Mouse (Mus musculus): ENCODE measurements around the gene Tspan18. TPM values are rescaled to one million over a fixed set of nuclear protein-coding genes. Genes with fewer than 3 reads are reported as not detected.

Tspan18 gene
- polyA plus RNA-seq, 1 experiment = 10.7 TPM

GRCm38 (mm10) chr2:93219576-93219975 lies 114.7 kb downstream of the Tspan18 start:
- Histone ChIP-seq H3K27me3 (ENCODE audit: control insufficient read depth, insufficient read depth, low read length) (no peaks in the 10 kb centered on the region), H3K27ac (ENCODE audit: control insufficient read depth, insufficient read depth, low read length) (no peak overlapping the region)

GRCm38 (mm10) chr2:93218353-93218990 lies 115.8 kb downstream of the Tspan18 start:
- WGBS = 84% methylated on average over 7 of the region's 7 CpGs
- Histone ChIP-seq H3K4me3 (ENCODE audit: control insufficient read depth, insufficient read depth, low read length) (no peak overlapping the region), H3K36me3 (ENCODE audit: control insufficient read depth, insufficient read depth, low read length) (no peaks in the 10 kb centered on the region), H3K27me3 (ENCODE audit: control insufficient read depth, insufficient read depth, low read length) (no peaks in the 10 kb centered on the region), H3K27ac (ENCODE audit: control insufficient read depth, insufficient read depth, low read length) (no peak overlapping the region), H3K4me1 (replicated peaks; ENCODE audit: control insufficient read depth, insufficient read depth, low read length) (peaks cover 3% of the 10 kb centered on the region)
- no peak for DNase-seq
- TF ChIP-seq CTCF (IDR thresholded peaks at IDR 0.05; ENCODE audit: borderline replicate concordance, control insufficient read depth, extremely low read depth, insufficient read depth, low read length, poor library complexity) (no peak), POLR2A (IDR thresholded peaks at IDR 0.05; ENCODE audit: control insufficient read depth, extremely low read depth, insufficient read depth, low read length, poor library complexity) (no peak)

More at GRCm38 (mm10) chr2:93219576-93219975, 114.7 kb downstream of the Tspan18 start:
- TF ChIP-seq POLR2A (IDR thresholded peaks at IDR 0.05; ENCODE audit: control insufficient read depth, extremely low read depth, insufficient read depth, low read length, poor library complexity) = no peak
- TF ChIP-seq CTCF (IDR thresholded peaks at IDR 0.05; ENCODE audit: borderline replicate concordance, control insufficient read depth, extremely low read depth, insufficient read depth, low read length, poor library complexity) = no peak
- DNase-seq = no peak
- no peaks in the 10 kb centered on the region; the same call in 1 of the 2 replicates for H3K4me1 ChIP-seq (replicated peaks; ENCODE audit: control insufficient read depth, insufficient read depth, low read length)
- 97% methylated on average over 3 of the region's 3 CpGs for WGBS
- no peaks in the 10 kb centered on the region for H3K36me3 ChIP-seq (ENCODE audit: control insufficient read depth, insufficient read depth, low read length)
- H3K4me3 ChIP-seq (ENCODE audit: control insufficient read depth, insufficient read depth, low read length) = no peak overlapping the region

DNA sequence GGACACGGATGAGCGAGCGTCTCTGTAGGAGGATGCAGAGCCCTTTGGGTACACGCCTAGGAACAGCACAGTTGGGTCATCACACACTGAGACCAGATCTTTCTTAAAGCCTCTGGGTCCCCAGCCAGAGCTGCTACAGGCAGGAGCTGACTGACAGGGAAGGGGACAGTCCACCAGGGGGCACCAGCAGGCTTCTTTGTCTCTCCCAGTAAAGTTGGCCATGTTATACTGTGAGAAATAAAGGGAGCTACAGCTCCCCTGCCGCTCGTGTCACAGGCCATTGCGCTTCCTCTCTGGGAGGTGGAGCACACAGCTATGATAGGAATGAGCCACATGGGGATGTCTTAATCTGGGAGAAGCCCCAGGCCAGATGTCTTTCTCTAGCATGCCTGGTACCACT lies 117.3 kb downstream of the Tspan18 start:
- DNase-seq = peak; percentile 85
- Histone ChIP-seq H3K27ac (ENCODE audit: control insufficient read depth, insufficient read depth, low read length) (no peak overlapping the region), H3K36me3 (ENCODE audit: control insufficient read depth, insufficient read depth, low read length) (no peaks in the 10 kb centered on the region), H3K4me3 (ENCODE audit: control insufficient read depth, insufficient read depth, low read length) (no peak overlapping the region), H3K4me1 (replicated peaks; ENCODE audit: control insufficient read depth, insufficient read depth, low read length) (peaks cover 3% of the 10 kb centered on the region), H3K27me3 (ENCODE audit: control insufficient read depth, insufficient read depth, low read length) (no peaks in the 10 kb centered on the region)
- WGBS = 46% methylated on average over 7 of the region's 7 CpGs
- TF ChIP-seq CTCF (IDR thresholded peaks at IDR 0.05; ENCODE audit: borderline replicate concordance, control insufficient read depth, extremely low read depth, insufficient read depth, low read length, poor library complexity) (peak; percentile 75), POLR2A (IDR thresholded peaks at IDR 0.05; ENCODE audit: control insufficient read depth, extremely low read depth, insufficient read depth, low read length, poor library complexity) (no peak)

DNA sequence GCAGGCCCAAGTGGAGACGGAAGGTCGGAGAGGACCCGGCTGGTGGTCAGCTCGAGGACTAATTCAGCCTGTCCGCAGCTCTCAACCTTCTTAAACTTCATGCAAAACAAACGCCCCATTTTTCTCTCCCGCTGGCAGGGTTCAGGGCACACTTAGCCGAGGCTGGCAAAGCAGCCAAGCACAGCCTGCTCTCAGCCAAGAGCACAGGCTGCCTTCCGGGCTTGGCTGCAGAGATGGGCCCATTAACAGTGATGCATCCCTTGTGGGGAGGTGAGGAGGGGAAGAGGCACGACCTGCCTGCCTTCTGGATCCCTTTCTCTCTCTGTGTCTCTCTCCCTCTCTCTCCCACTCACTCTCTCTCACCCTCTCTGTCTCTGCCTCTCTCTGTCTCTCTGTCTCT lies 118.5 kb downstream of the Tspan18 start:
- Histone ChIP-seq H3K27me3 (ENCODE audit: control insufficient read depth, insufficient read depth, low read length) (no peaks in the 10 kb centered on the region), H3K36me3 (ENCODE audit: control insufficient read depth, insufficient read depth, low read length) (no peaks in the 10 kb centered on the region), H3K4me3 (ENCODE audit: control insufficient read depth, insufficient read depth, low read length) (no peak overlapping the region), H3K4me1 (replicated peaks; ENCODE audit: control insufficient read depth, insufficient read depth, low read length) (peaks cover 13% of the 10 kb centered on the region), H3K27ac (ENCODE audit: control insufficient read depth, insufficient read depth, low read length) (no peak overlapping the region)
- WGBS = 90% methylated on average over 10 of the region's 10 CpGs
- no peak for DNase-seq
- TF ChIP-seq POLR2A (IDR thresholded peaks at IDR 0.05; ENCODE audit: control insufficient read depth, extremely low read depth, insufficient read depth, low read length, poor library complexity) (no peak), CTCF (IDR thresholded peaks at IDR 0.05; ENCODE audit: borderline replicate concordance, control insufficient read depth, extremely low read depth, insufficient read depth, low read length, poor library complexity) (no peak)

- DNase-seq = peak; percentile 18
- 86% methylated on average over 1 of the region's 1 CpGs for WGBS
- TF ChIP-seq POLR2A (IDR thresholded peaks at IDR 0.05; ENCODE audit: control insufficient read depth, extremely low read depth, insufficient read depth, low read length, poor library complexity) (no peak), CTCF (IDR thresholded peaks at IDR 0.05; ENCODE audit: borderline replicate concordance, control insufficient read depth, extremely low read depth, insufficient read depth, low read length, poor library complexity) (no peak)
- Histone ChIP-seq H3K27me3 (ENCODE audit: control insufficient read depth, insufficient read depth, low read length) (no peaks in the 10 kb centered on the region), H3K36me3 (ENCODE audit: control insufficient read depth, insufficient read depth, low read length) (no peaks in the 10 kb centered on the region), H3K4me1 (replicated peaks; ENCODE audit: control insufficient read depth, insufficient read depth, low read length) (peaks cover 13% of the 10 kb centered on the region), H3K4me3 (ENCODE audit: control insufficient read depth, insufficient read depth, low read length) (no peak overlapping the region), H3K27ac (ENCODE audit: control insufficient read depth, insufficient read depth, low read length) (no peak overlapping the region)
Measured at GRCm38 (mm10) chr2:93214192-93214591, 120.1 kb downstream of the Tspan18 start.

DNA sequence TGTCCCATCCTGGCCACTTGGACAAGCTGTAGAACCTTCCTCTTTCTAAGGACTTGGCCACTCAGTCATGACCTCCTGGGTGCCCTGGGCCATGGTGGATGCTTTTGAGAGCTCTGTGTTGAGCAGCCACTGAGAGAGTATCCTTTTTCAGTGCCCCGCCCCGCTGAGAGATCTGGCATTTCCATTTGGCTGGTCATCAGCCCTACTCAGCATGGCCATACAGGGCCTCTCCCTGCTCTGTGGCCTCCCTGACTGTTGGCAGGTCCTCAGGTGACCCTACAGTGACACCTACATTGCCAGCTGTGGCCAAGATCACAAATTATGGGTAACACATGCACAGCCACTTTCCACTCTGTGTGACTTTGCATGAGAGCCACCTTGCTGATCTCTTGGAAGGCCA lies 121.4 kb downstream of the Tspan18 start:
- no peak overlapping the region for H3K4me3 ChIP-seq (ENCODE audit: control insufficient read depth, insufficient read depth, low read length)
- no peaks in the 10 kb centered on the region for H3K36me3 ChIP-seq (ENCODE audit: control insufficient read depth, insufficient read depth, low read length)
- peaks cover 13% of the 10 kb centered on the region for H3K4me1 ChIP-seq (replicated peaks; ENCODE audit: control insufficient read depth, insufficient read depth, low read length)
- no peak overlapping the region for H3K27ac ChIP-seq (ENCODE audit: control insufficient read depth, insufficient read depth, low read length)
- H3K27me3 ChIP-seq (ENCODE audit: control insufficient read depth, insufficient read depth, low read length) = no peaks in the 10 kb centered on the region
- 94% methylated on average over 2 of the region's 2 CpGs for WGBS
- TF ChIP-seq CTCF (IDR thresholded peaks at IDR 0.05; ENCODE audit: borderline replicate concordance, control insufficient read depth, extremely low read depth, insufficient read depth, low read length, poor library complexity) (no peak), POLR2A (IDR thresholded peaks at IDR 0.05; ENCODE audit: control insufficient read depth, extremely low read depth, insufficient read depth, low read length, poor library complexity) (no peak)
- no peak for DNase-seq
